Mouse (Mus musculus): ENCODE data around the gene Stxbp4.

Stxbp4 gene

DNA sequence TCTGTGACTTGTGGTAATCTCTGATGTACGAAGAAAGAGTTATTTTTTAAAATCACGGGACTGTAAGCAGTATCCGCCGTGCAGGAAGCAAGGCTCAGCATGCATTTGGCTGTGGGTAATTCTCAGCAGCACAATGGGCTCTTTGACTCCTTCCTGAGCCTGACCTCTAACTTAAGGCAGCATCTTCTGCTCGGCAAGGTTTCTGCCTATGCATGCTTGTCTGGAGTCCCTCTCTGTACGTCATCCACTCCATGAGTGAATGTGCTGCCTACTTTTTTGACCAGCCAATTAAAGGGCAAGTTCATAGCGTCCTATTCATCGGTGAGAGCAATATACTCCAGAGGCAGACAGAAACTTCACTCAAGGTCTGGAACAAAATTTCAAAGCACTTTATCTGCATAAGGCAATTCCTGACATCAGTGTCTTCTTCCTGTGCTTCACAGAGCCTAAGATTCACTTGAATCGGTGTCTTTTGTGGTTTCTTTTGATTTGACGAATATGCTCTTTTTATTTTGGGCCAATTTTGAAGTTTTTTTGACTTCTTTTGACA, 173.8 kb downstream of the Stxbp4 start:
- CTCF ChIA-PET: no interaction called here

DNA sequence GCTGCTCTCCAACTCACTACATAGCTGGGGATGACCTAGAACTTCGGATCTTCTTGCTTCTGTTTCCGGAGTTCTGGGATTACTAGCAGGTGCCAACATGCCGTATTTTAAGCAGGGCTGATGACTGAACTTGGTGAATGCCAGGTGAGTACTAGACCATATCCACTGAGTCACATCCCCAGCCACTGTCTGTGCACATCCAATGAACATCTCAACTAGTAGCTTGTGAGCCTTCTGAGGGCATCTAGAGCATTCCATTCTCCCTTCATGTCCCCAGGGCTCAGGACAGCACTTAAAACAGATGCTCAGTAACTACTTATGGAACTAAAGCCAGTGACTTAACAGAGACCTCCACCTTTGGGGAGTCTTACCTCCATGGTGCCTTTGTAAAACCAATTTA, 177.4 kb downstream of the Stxbp4 start:
- CTCF ChIA-PET: no interaction called here

DNA sequence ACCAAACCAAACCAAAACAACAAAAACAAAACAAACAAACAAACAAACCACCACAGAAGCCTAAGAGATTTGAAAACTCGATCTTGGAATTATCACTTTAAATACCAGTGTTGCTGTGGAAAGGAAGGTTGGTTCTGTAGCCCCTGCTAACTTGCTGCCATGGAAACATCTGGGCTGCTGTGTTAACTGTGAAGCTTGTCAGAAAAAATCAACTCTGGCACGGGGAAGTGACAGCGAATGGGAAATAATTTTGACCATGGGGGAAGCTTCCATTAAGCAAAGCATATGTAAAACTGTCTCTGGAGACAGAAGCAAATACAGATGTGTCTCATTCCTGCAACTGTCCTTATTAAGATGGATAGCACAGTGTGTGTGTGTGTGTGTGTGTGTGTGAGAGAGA, 185.8 kb downstream of the Stxbp4 start:
- CTCF ChIA-PET: no interaction called here

DNA sequence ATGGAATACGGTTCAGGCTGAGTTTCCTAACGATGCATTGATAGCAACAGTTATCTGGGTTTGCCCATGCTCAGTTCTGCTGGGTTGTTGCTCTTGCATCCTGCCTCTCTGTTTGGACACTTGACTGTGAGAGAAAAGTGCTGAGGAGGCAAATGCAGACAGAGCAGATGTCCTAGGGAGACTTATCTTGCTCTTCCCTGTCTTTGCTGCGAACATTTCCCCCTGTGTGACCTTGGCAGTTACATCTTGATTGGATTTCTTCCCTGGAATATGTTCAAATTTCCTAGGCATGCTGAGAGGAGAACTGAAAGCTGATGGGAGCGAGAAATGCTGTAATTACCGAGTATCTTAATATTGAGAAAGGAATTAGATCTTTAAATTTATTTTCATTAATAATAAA, 186.4 kb downstream of the Stxbp4 start:
- CTCF ChIA-PET: no interaction called here

DNA sequence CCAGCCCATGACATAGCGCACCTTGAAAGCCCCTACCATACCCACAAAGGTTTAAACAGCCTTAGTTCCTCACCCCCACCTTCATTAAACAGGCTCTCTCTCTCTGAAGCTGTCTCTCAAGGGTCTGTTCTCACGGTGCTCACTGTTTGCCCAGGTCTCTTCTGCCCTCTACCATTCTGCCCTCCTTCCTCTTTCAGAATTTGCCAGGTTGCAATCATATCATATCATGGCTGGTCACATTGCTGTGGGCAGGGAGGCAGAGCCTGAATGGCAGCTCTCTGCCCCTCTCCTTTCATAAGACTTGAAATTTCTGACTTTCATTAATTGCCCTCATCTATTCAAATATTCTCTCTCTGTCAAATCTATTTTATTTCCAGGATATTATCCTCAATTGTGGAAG, 195.4 kb downstream of the Stxbp4 start:
- CTCF ChIA-PET: no interaction called here

DNA sequence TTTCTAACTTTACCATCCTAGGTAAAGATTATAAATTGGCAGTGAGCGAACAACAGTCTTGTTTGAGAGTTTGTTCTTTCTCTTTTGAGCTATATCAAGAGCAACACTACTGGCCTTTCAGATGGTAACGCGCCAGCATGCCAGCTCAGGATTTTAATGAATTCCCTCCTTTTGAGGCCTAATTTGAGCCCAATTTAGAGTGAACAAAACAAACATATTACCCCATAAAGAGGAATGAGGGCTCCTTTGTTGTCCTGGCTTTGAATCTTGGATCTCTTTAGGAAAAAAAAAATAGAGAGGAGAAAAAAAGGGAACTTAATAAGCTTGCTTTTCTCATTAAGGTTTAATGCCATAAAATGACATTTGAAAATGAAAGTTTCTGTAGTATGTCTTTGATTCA, 197.0 kb downstream of the Stxbp4 start:
- CTCF ChIA-PET: no interaction called here

DNA sequence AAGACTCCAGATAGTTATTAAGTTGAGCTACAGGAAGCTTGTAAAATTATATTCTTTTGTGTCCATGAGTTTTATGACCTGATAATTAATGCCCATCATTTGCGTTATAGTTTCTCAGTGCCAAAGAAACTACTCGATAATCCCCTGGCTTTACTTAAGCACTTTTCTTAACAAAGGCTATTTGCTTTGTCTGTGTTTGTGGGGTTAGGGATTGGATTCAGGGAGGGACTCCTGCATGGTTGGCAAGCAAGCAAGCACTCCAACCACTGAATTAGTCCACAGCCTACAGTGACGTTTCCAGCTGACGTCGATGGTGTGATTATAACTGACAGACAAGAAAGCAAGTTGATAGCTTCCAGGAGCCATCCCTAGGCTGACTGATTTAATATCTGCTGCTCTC, 199.1 kb downstream of the Stxbp4 start:
- CTCF ChIA-PET: no interaction called here
